Mouse (Mus musculus): ENCODE results near the gene Sigmar1. TPM values are rescaled to one million over a fixed set of nuclear protein-coding genes. Genes with fewer than 3 reads are reported as not detected.

Gene Sigmar1
- polyA plus RNA-seq, 1 experiment from 2014 or later, result 96.3 TPM

DNA sequence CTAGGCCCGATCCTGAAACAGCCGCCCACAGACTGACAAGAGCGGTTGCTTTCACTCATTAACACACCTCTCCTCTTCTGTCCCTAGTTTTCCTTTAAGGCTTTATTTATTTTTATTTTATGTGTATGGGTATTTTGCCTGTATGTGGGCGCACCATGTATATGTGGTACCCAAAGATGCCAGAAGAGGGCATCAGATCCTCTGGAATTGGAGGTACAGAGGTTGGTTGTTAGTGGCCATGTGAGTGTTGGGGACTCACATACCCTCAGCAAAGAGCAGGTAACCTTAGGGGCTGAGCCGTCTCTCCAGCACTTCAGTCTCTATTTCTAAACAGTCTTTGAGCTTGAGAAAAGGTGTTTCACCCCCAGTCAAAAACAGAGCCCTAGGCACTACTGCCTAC is 40.4 kb downstream of the Sigmar1 start:
- 81% methylated on average over 5 of the region's 5 CpGs for WGBS
- H3K36me3 ChIP-seq (ENCODE audit: control insufficient read depth, insufficient read depth, low read length), result peaks cover 23% of the 10 kb centered on the region
- no peaks in the 10 kb centered on the region for H3K27me3 ChIP-seq (replicated peaks; ENCODE audit: control insufficient read depth, insufficient read depth, low read length)
- H3K4me1 ChIP-seq (ENCODE audit: control insufficient read depth, insufficient read depth, low read depth, low read length), result peaks cover 27% of the 10 kb centered on the region
- no peak overlapping the region for H3K9ac ChIP-seq (ENCODE audit: low read depth, low read length)
- H3K9me3 ChIP-seq (ENCODE audit: control insufficient read depth, low read length), result no peaks in the 10 kb centered on the region
- no peak for ATAC-seq
- no peak overlapping the region for H3K4me2 ChIP-seq (ENCODE audit: low read length)
- no peak overlapping the region for H3K27ac ChIP-seq (ENCODE audit: low read depth, low read length)
- no peak overlapping the region for H3K4me3 ChIP-seq (ENCODE audit: low read length)

DNA sequence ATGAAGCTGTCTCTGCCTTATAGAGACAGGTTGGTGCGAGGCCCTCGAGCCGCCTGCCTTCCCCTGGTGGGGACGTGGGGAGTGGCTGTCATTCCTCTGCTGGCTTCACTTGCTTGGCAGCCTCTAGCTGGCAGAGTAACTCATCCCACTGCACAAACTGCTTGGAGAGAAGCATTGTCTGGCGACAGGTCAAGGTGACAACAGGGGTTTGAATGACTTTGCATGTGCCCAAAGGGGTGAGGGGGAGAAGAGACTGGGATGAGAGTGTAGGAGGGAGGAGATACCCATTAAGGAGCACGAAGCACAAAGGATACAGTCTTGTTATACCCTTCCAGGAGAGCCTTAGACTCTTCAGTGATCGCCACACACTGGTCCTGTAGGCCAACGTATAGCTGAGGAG is 40.9 kb downstream of the Sigmar1 start:
- Histone ChIP-seq H3K27ac (ENCODE audit: low read depth, low read length) (no peak overlapping the region), H3K4me2 (ENCODE audit: low read length) (no peak overlapping the region), H3K9me3 (ENCODE audit: control insufficient read depth, low read length) (no peaks in the 10 kb centered on the region), H3K4me1 (ENCODE audit: control insufficient read depth, insufficient read depth, low read depth, low read length) (peaks cover 27% of the 10 kb centered on the region), H3K4me3 (ENCODE audit: low read length) (no peak overlapping the region), H3K27me3 (replicated peaks; ENCODE audit: control insufficient read depth, insufficient read depth, low read length) (no peaks in the 10 kb centered on the region), H3K9ac (ENCODE audit: low read depth, low read length) (no peak overlapping the region), H3K36me3 (ENCODE audit: control insufficient read depth, insufficient read depth, low read length) (peaks cover 21% of the 10 kb centered on the region)
- 75% methylated on average over 8 of the region's 8 CpGs for WGBS
- ATAC-seq, result no peak

DNA sequence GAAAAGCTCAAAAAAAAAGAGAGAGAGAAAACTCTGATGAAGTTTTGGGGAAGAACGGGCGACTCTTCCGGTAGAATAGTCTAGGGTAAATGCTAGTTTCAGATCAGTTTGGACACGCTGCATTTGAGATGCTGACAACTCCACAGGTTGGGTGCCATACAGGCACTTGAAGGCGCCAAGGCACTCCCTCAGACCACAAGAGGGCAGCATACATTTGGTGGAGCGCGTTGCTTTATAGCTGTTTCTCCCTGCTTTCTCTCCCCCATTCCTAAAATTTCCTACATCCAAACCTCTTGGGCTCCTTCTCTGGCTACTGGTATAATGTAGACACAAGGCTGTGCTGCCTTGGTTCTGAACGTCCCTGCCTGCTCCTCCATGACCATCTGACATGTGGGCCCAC is 41.7 kb downstream of the Sigmar1 start:
- H3K9me3 ChIP-seq (ENCODE audit: control insufficient read depth, low read length), result no peaks in the 10 kb centered on the region
- H3K4me2 ChIP-seq (ENCODE audit: low read length), result peak overlapping the region; percentile 80
- H3K4me1 ChIP-seq (ENCODE audit: control insufficient read depth, insufficient read depth, low read depth, low read length), result peaks cover 27% of the 10 kb centered on the region
- H3K27ac ChIP-seq (ENCODE audit: low read depth, low read length), result 0 out of 2 replicates have a peak overlapping the region, but pooled peaks have one; percentile 15
- 0 out of 2 replicates have a peak overlapping the region, but pooled peaks have one; percentile 24 for H3K9ac ChIP-seq (ENCODE audit: low read depth, low read length)
- 0 out of 2 replicates have a peak, but pooled peaks have one; percentile 16 for ATAC-seq
- peak overlapping the region; percentile 77 for H3K4me3 ChIP-seq (ENCODE audit: low read length)
- H3K36me3 ChIP-seq (ENCODE audit: control insufficient read depth, insufficient read depth, low read length), result peaks cover 17% of the 10 kb centered on the region
- WGBS, result 13% methylated on average over 8 of the region's 8 CpGs
- H3K27me3 ChIP-seq (replicated peaks; ENCODE audit: control insufficient read depth, insufficient read depth, low read length), result no peaks in the 10 kb centered on the region

DNA sequence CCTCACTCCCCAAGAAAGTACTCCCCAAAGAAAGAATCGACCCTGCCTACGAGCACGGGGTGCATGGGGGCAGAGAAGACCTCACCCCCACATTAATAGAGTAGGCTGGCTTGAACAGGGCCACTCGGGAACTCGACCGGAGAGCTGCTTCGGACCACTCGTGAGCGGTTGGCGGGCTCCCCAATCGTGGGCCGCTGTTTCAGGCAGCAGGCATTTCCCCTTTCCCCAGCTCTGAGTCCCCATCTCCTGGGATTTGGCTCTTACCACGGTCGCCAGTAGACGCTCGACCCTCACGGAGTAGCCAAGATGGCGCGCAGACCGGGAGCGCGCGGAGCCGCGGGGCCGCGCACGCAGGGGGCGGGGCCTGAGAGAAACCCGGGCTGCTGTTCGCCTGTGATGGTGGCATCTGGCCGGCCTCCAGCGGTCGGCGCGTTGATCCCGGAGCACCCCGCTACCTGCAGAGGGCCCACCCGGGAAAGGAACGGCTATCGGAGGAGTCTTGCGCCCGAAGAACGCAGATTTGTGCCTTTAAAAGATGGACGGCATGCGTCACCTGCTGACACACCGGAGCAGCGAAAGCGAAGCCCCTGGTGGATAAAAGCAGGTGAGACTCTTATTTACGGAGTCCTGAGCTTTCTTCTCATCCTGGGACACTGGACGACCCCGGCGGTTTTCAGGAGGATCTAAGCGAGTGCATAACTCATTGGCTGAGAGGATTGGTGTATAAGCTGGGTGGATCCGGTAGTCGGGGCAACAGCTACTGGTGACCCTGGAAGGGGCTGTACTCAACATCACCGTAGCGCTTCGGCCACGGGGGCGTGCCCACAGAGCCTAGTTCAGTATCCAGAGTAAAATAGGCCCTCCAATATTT is 42.5 kb downstream of the Sigmar1 start, which contains the start of gene Rpp25l:
Gene Rpp25l (minus strand): TSS at position 338 of the 871 bp plus-strand sequence.
- peaks cover 11% of the 10 kb centered on the region for H3K36me3 ChIP-seq (ENCODE audit: control insufficient read depth, insufficient read depth, low read length)
- no peaks in the 10 kb centered on the region for H3K9me3 ChIP-seq (ENCODE audit: control insufficient read depth, low read length)
- H3K27me3 ChIP-seq (replicated peaks; ENCODE audit: control insufficient read depth, insufficient read depth, low read length), result no peaks in the 10 kb centered on the region
- H3K4me3 ChIP-seq (ENCODE audit: low read length), result peak within 1 kb of the TSS; percentile 77
- under 1% methylated on average over 61 of the region's 61 CpGs for WGBS
- peak within 1 kb of the TSS; percentile 63 for H3K27ac ChIP-seq (ENCODE audit: low read depth, low read length)
- peaks cover 27% of the 10 kb centered on the region for H3K4me1 ChIP-seq (ENCODE audit: control insufficient read depth, insufficient read depth, low read depth, low read length)
- ATAC-seq, result peak; percentile 79
- H3K4me2 ChIP-seq (ENCODE audit: low read length), result peak within 1 kb of the TSS; percentile 80
- H3K9ac ChIP-seq (ENCODE audit: low read depth, low read length), result peak within 1 kb of the TSS; percentile 90

DNA sequence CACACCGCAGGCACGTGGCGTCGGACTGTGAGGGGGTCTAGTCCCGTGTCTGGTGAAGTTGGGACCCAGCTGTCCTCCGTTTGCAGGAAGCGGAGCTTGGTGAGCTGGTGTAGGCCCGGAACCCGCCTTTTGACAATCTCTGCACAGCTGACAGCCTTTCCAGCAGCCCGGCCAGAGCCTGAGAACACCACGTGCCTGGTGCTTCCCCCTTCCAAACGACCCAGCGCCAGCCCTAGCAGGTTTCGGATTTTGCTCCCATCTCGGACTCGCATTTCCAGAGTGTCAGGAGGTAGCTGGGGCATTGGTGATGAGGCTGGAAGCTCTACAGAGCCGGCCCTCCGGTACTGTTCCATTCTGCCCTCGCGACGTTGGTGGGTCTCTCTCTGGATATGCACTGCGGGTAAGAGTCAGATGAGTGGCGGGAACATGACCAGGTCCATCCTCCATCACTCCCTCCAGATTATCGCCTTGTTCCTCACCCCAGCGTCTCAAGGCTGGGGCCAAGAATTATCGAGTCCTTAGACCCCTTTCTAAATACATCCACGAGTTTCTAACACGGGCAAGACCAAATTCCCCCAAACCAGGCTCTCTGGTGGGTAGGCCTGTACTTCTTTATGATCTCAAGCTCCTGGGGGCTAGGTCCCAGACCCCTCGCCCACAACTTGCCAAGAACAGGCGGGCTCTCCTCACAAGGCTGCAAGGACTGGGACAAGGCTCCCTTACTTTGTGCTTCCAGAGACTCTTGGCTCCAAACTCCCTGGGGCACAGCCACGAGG is 43.3 kb downstream of the Sigmar1 start:
- no peaks in the 10 kb centered on the region for H3K27me3 ChIP-seq (replicated peaks; ENCODE audit: control insufficient read depth, insufficient read depth, low read length)
- WGBS, result 36% methylated on average over 31 of the region's 31 CpGs
- H3K9me3 ChIP-seq (ENCODE audit: control insufficient read depth, low read length), result no peaks in the 10 kb centered on the region
- peaks cover 6% of the 10 kb centered on the region for H3K36me3 ChIP-seq (ENCODE audit: control insufficient read depth, insufficient read depth, low read length)
- peaks cover 33% of the 10 kb centered on the region for H3K4me1 ChIP-seq (ENCODE audit: control insufficient read depth, insufficient read depth, low read depth, low read length)
- peak overlapping the region; percentile 77 for H3K4me3 ChIP-seq (ENCODE audit: low read length)
- H3K27ac ChIP-seq (ENCODE audit: low read depth, low read length), result peak overlapping the region; percentile 63
- H3K4me2 ChIP-seq (ENCODE audit: low read length), result peak overlapping the region; percentile 80
- peak overlapping the region; percentile 90 for H3K9ac ChIP-seq (ENCODE audit: low read depth, low read length)
- peak; percentile 18 for ATAC-seq

DNA sequence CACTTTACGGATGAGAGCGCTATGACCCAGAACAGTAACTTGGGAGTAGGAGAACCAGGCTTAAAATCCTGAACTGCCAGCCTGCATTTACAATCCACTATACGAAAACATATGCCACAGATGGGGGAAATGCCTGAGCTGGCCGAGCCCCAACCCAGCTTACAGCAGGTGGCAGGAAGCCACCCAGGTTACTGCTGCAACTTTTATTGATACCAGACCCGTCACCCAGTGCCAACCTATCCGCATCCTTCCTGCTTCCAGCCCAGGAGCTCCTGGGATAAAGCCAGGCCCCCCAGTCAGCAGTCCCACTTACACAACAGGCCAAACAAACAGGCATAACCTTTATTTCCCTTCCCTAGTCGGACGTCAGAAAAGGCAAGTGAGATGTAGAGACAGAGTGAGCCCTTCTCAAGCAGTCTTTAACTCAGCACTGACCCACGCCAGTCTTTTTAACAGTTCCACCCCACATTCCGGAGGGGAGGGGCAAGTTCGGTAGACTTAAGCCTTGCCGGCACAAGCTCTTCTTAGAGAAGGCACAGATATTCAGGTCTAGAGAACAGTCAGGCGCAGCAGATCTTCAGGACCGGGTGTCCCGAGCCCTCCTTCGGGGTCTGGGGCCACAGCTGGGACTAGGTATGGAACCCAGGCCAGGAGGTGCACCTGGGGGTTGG is 44.1 kb downstream of the Sigmar1 start:
- peaks cover 41% of the 10 kb centered on the region for H3K4me1 ChIP-seq (ENCODE audit: control insufficient read depth, insufficient read depth, low read depth, low read length)
- WGBS, result 71% methylated on average over 16 of the region's 16 CpGs
- no peak for ATAC-seq
- no peak overlapping the region for H3K27ac ChIP-seq (ENCODE audit: low read depth, low read length)
- H3K4me3 ChIP-seq (ENCODE audit: low read length), result peak overlapping the region; percentile 77
- H3K4me2 ChIP-seq (ENCODE audit: low read length), result peak overlapping the region; percentile 80
- H3K36me3 ChIP-seq (ENCODE audit: control insufficient read depth, insufficient read depth, low read length), result no peaks in the 10 kb centered on the region; the same call in none of the 2 replicates
- no peaks in the 10 kb centered on the region for H3K9me3 ChIP-seq (ENCODE audit: control insufficient read depth, low read length)
- no peaks in the 10 kb centered on the region for H3K27me3 ChIP-seq (replicated peaks; ENCODE audit: control insufficient read depth, insufficient read depth, low read length)
- H3K9ac ChIP-seq (ENCODE audit: low read depth, low read length), result peak overlapping the region; percentile 90

DNA sequence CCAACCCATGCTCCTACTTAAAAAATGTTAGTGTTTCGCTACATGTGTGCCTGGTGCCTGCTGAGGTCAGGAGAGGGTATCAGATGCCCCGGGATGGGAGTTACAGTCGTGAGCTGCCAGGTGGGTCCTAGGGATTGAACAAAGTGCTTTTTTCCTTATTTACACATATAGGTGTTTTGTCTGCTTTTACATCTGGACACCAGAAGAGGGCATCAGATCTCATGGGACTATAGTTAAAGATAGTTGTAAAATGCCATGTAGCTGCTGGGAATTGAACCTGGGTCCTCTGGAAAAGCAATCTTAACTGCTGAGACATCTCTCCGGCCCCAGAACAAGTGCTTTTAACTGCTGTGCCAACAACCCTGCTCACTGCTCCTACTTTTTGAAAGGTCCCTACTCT is 45.7 kb downstream of the Sigmar1 start:
- H3K27me3 ChIP-seq (replicated peaks; ENCODE audit: control insufficient read depth, insufficient read depth, low read length), result no peaks in the 10 kb centered on the region
- no peak overlapping the region for H3K27ac ChIP-seq (ENCODE audit: low read depth, low read length)
- H3K4me1 ChIP-seq (ENCODE audit: control insufficient read depth, insufficient read depth, low read depth, low read length), result peaks cover 49% of the 10 kb centered on the region
- WGBS, result 61% methylated on average over 4 of the region's 4 CpGs
- no peaks in the 10 kb centered on the region for H3K9me3 ChIP-seq (ENCODE audit: control insufficient read depth, low read length)
- no peaks in the 10 kb centered on the region; the same call in 1 of the 2 replicates for H3K36me3 ChIP-seq (ENCODE audit: control insufficient read depth, insufficient read depth, low read length)
- H3K9ac ChIP-seq (ENCODE audit: low read depth, low read length), result no peak overlapping the region
- no peak overlapping the region for H3K4me2 ChIP-seq (ENCODE audit: low read length)
- no peak for ATAC-seq
- no peak overlapping the region for H3K4me3 ChIP-seq (ENCODE audit: low read length)

DNA sequence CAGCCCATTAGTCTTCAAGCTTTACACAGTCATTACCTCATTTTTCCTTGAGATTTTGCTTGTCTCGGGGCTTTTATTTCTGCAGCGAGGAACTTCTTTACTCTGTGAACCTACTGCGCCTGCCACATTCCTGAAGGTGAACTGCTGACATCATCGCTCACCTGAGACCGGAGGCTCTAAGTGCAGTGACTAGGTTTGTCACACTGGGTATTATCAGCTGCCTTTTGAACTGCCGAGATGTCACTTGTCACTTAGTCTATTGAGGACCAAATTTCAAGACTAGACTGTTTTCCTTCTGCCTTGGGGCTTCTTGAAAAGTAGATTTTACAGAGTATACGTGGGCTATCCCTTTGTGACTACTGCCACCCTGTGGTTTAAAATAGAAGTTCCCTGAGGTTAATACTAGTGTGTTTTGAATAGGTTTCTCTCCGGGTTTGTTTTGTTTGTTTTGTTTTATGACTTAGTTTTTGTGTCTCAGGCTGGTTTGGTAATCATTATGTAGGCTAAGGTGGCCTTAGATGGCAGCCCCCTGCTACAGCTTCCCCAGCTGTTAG is 47.7 kb downstream of the Sigmar1 start:
- H3K9ac ChIP-seq (ENCODE audit: low read depth, low read length), result no peak overlapping the region
- no peak overlapping the region for H3K4me2 ChIP-seq (ENCODE audit: low read length)
- no peak overlapping the region for H3K27ac ChIP-seq (ENCODE audit: low read depth, low read length)
- H3K4me1 ChIP-seq (ENCODE audit: control insufficient read depth, insufficient read depth, low read depth, low read length), result peaks cover 39% of the 10 kb centered on the region
- H3K9me3 ChIP-seq (ENCODE audit: control insufficient read depth, low read length), result no peaks in the 10 kb centered on the region
- WGBS, result 40% methylated on average over 8 of the region's 8 CpGs
- peak; percentile 40; the same call in 1 of the 2 replicates for ATAC-seq
- H3K27me3 ChIP-seq (replicated peaks; ENCODE audit: control insufficient read depth, insufficient read depth, low read length), result no peaks in the 10 kb centered on the region
- no peak overlapping the region for H3K4me3 ChIP-seq (ENCODE audit: low read length)
- H3K36me3 ChIP-seq (ENCODE audit: control insufficient read depth, insufficient read depth, low read length), result no peaks in the 10 kb centered on the region; the same call in 1 of the 2 replicates

Data from hindbrain, embryonic 16.5 days (tissue).